Mouse (Mus musculus) myocyte (in vitro differentiated cells): ENCODE data around the gene Tiam1.

ENCODE experiments used
- CEBPB ChIP-seq: IDR thresholded peaks from 2 replicates; pipeline ENCODE4 v1.6.1; 2011; ENCODE audit warnings: mild to moderate bottlenecking, moderate library complexity; ENCODE audit not compliant: poor library complexity, insufficient read depth, severe bottlenecking
- MYOD1 ChIP-seq, 3 experiments: IDR thresholded peaks; one replicate each; pipeline ENCODE4 v1.6.1; 2011; ENCODE audit warnings: control low read depth in 2 of 3, low read depth in 2 of 3, mild to moderate bottlenecking in 2 of 3, moderate library complexity in 1 of 3; ENCODE audit not compliant: insufficient read length in 2 of 3, control insufficient read depth in 1 of 3
- MYOG ChIP-seq, 3 experiments: IDR thresholded peaks; one replicate each; pipeline ENCODE4 v1.6.1; 2011; ENCODE audit warnings: control low read depth in 2 of 3, low read depth in 2 of 3, mild to moderate bottlenecking in 2 of 3; ENCODE audit not compliant: insufficient read length in 2 of 3, control insufficient read depth in 1 of 3, insufficient read depth in 1 of 3
- POLR2A ChIP-seq: IDR thresholded peaks from one replicate; pipeline ENCODE4 v1.6.1; 2011; ENCODE audit warnings: low read depth, mild to moderate bottlenecking, control low read depth, moderate library complexity; ENCODE audit not compliant: insufficient read length
- REST ChIP-seq: IDR thresholded peaks from one replicate; pipeline ENCODE4 v1.6.1; 2011; ENCODE audit warnings: mild to moderate bottlenecking, control low read depth, moderate library complexity; ENCODE audit not compliant: insufficient read depth, insufficient read length
- USF1 ChIP-seq: IDR thresholded peaks from one replicate; pipeline ENCODE4 v1.6.1; 2011; ENCODE audit warnings: low read depth, mild to moderate bottlenecking, control low read depth, moderate library complexity

- TF ChIP-seq MYOG (IDR thresholded peaks at IDR 0.05; ENCODE audit: control insufficient read depth in 1 of 3, insufficient read depth in 1 of 3, insufficient read length in 2 of 3, low read depth in 2 of 3) (no peak), POLR2A (no peak), MYOD1 (IDR thresholded peaks at IDR 0.05; ENCODE audit: control insufficient read depth in 1 of 3, insufficient read length in 2 of 3, low read depth in 2 of 3) (no peak), CEBPB (no peak), USF1 (no peak), REST (no peak)
Measured at GRCm38 (mm10) chr16:90165435-90165834, 21.9 kb upstream of the Tiam1 start.
